Mouse (Mus musculus) retina, postnatal 7 days (tissue): Measurements from ENCODE around the gene Cep41.

Experiments
- DNase-seq: peaks from one replicate; pipeline ENCODE4 v3.0.0-alpha.2; 2012; ENCODE audit warnings: low read depth, low spot score

Gene Cep41

GRCm38 (mm10) chr6:30711365-30711763 lies 17.8 kb upstream of the Cep41 start:
- DNase-seq = no peak

- DNase-seq = no peak
These were observed 17.1 kb upstream of the Cep41 start for GRCm38 (mm10) chr6:30710371-30711364.

- no peak for DNase-seq
These were observed 15.6 kb upstream of the Cep41 start for GRCm38 (mm10) chr6:30709115-30709514.

- DNase-seq = no peak
These were observed 10.5 kb upstream of the Cep41 start for GRCm38 (mm10) chr6:30703977-30704602.

- no peak for DNase-seq
These were observed 9.9 kb upstream of the Cep41 start for GRCm38 (mm10) chr6:30703476-30703875.

DNA sequence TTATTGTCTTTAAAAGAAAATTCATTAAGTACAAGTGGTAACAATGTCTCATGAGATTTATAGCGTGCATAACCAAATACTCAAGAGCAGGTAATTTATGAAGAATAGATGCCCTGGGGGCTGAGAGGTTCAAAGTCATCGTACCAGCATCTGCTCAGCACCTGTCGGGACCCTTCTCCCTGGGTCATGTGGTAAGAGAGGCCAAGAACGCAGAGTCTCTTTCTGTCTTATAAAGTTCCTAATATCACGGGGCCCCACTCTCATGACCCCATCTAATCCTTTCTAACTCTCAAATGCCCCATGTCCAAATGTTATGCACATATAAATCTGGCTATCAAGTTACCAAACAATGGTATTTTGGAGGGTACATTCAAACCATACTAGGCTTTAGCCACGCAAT lies 9.3 kb upstream of the Cep41 start:
- DNase-seq = no peak

- no peak for DNase-seq
These were observed 6.6 kb upstream of the Cep41 start for GRCm38 (mm10) chr6:30700182-30700581.

- DNase-seq = no peak
These were observed 4.5 kb upstream of the Cep41 start for GRCm38 (mm10) chr6:30698036-30698435.

- DNase-seq = no peak
These were observed 3.9 kb upstream of the Cep41 start for GRCm38 (mm10) chr6:30697464-30697863.

DNA sequence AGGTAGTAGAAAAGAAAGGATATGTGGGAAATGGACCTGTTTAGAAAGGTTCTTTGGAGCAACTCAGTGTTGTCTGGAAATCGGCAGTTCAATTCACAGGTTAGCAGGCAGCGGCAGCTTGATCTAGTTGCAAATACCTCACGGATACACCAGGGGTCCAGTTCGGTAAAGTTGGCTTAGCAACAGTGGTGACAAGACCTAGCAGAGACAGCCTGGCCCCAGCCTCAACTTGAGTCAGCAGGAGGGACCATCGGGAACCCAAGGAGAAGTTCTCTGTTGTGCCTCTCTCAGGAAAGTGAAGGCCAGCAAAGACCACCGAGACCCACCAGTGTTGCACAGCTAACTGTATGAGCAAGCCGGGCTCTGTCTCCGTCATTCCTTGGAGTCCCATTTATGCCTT lies 1.6 kb upstream of the Cep41 start:
- DNase-seq = no peak

DNA sequence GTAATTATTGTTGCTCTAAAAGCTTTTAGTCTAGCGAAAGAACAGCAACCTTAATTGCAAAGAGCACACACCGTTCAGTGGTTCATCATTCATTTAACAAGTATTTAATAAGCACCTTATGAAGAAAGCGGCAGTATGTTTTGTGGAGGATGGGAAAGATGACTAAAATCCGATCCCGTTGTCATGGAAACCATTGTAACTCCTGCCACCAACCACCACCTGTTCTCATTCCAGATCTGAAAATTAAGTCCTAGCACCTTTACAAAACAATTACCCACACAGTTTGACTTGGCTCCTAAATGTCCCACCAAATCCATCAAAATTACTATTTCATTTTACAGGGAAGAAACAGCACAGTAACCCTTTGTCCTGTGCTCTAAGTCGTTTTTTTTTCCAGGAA lies 660 bp upstream of the Cep41 start:
- DNase-seq = no peak

DNA sequence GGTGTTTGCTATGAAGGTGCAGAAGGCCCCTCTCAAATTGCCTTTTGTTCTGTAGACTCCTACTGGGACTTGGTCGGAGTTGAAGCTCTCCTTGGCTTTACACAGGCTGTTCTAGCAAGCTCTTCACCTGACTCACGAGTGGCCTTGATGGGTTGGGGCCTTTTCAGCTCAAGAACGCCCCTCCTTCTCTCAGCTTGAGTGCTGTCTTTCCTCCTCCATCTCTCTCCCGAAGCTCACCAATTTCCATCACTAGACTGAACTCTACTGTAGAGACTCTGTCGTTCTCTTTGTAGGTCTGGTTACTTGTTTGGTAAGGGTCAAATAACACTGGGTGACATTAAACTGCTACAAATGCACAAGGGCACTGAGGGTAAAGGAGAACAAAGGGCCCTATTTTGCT lies 723 bp downstream of the Cep41 start:
- DNase-seq = no peak

DNA sequence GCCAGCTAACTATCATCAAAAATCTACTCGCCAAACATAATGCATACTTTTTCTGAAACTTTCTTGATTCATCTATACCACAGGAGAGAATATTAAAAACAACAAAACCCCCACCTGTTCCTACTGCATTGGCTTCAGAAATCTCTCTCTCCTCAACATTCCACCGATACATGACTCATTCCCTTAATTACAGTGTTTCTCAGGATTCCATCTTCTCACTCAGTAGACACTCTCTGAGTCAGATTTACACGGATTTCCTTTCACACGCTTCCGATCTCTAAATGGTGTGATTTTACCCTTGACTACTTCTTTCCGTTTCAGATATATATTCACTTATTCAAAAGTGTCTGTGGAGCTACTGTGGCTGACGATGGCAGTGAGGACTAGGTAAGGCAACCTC lies 6.4 kb downstream of the Cep41 start:
- DNase-seq = no peak

- no peak for DNase-seq
These were observed 9.0 kb downstream of the Cep41 start for GRCm38 (mm10) chr6:30684570-30684969.

- DNase-seq = no peak
These were observed 11.3 kb downstream of the Cep41 start for GRCm38 (mm10) chr6:30681935-30682900.

DNA sequence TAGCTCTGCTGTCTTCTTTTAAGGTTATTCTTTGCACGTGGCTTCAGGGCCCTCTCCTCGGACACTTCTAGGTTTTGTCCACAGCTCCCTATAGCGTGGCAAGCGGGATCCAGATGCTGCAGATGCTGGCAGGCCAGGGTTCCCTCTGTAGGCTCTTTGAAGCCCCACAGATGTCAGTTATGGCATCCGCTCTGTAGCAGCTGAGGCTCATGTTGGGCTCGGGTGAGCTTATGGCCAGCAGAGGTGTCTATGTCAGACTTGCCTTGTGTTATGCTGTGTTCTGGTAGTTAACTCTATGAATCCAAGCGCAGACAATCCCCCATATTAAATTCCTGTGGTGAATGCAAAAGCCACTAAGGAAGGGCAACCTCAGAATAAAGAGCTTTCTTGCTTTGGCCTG lies 13.1 kb downstream of the Cep41 start:
- DNase-seq = no peak

GRCm38 (mm10) chr6:30679567-30679966 lies 14.0 kb downstream of the Cep41 start:
- no peak for DNase-seq

DNA sequence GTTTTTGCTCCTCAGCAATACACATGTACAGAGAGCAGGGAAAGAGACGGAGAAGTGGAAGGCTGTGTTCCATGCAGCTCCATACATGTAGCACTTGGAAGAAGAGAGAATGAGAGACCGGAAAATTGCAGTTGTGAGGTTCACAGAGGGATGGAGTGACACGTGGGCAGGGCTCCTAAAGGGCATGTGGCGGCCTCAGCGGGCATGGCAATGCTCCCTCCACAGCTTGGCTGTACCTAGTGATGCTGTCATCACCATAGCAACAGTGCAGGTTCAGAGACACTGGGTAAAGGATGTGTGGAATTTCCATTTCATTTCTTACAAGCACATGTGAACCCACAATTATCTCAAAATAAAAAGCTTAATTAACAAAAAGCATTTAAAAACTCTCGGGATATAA lies 15.1 kb downstream of the Cep41 start:
- no peak for DNase-seq

GRCm38 (mm10) chr6:30677591-30677990 lies 16.0 kb downstream of the Cep41 start:
- no peak for DNase-seq

DNA sequence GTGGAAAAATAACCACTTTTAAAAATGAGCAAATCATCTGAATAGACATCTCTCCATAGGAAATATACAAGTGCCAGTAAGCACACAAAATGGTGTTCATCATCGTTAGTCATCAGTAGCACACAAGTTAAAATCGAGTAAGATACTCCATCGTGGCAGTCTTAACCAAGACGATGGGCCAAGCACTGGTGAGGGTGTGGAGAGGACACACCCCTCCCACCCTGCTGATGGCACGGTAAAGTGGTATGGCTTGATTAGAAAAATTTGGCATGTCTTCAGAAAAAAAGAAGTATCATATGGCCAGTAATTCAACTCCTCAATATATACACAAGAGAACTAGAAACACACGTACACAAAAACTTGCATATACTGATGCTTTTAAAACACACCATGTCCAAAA lies 17.0 kb downstream of the Cep41 start:
- no peak for DNase-seq

- no peak for DNase-seq
These were observed 18.2 kb downstream of the Cep41 start for GRCm38 (mm10) chr6:30675281-30675771.
